Mouse (Mus musculus) midbrain, embryonic 10.5 days (tissue): ENCODE results near the gene Zfp513. TPM values are rescaled to one million over a fixed set of nuclear protein-coding genes. Genes with fewer than 3 reads are reported as not detected.

Experiments used
- DNase-seq: peaks from one replicate; pipeline ENCODE4 v3.0.0-alpha.2; 2017; ENCODE audit warnings: low spot score
- H3K27ac ChIP-seq: fragments of 300-500 bp; sonication (generic); replicated peaks from 2 replicates; pipeline ENCODE4 v1.5.1; 2016; ENCODE audit warnings: mild to moderate bottlenecking
- H3K27me3 ChIP-seq: fragments of 300-500 bp; sonication (generic); 2 replicates; pipeline ENCODE4 v1.6.1; 2016; ENCODE audit warnings: low read depth, mild to moderate bottlenecking; ENCODE audit not compliant: poor library complexity, severe bottlenecking
- H3K36me3 ChIP-seq: fragments of 300-500 bp; sonication (generic); 2 replicates; pipeline ENCODE4 v1.6.1; 2016; ENCODE audit warnings: mild to moderate bottlenecking, moderate library complexity
- H3K4me1 ChIP-seq: fragments of 300-500 bp; sonication (generic); 2 replicates; pipeline ENCODE4 v1.6.1; 2016
- H3K4me3 ChIP-seq: fragments of 300-500 bp; sonication (generic); 2 replicates; pipeline ENCODE4 v1.5.1; 2016; ENCODE audit warnings: mild to moderate bottlenecking, moderate library complexity
- H3K9me3 ChIP-seq: fragments of 300-500 bp; sonication (generic); replicated peaks from 2 replicates; pipeline ENCODE4 v1.6.1; 2016; ENCODE audit warnings: mild to moderate bottlenecking
- WGBS: fragments of 180-500 bp; shearing (Covaris S2); methylation state at CpG from one replicate; pipeline ENCODE4 v1.1.7; 2016; 5-methylcytosine and 5-hydroxymethylcytosine counted together
- polyA plus RNA-seq: library from polyadenylated mRNA; unstranded; fragments of >200 nt; fragmentation: Nextera tagmentation; extraction: Ambion mirVana; gene quantifications from 2 replicates; pipeline ENCODE4 v1.2.1, GENCODE M21; 2016

The Zfp513 gene
- polyA plus RNA-seq: 11.5 and 13.8 TPM in 2 replicates

DNA sequence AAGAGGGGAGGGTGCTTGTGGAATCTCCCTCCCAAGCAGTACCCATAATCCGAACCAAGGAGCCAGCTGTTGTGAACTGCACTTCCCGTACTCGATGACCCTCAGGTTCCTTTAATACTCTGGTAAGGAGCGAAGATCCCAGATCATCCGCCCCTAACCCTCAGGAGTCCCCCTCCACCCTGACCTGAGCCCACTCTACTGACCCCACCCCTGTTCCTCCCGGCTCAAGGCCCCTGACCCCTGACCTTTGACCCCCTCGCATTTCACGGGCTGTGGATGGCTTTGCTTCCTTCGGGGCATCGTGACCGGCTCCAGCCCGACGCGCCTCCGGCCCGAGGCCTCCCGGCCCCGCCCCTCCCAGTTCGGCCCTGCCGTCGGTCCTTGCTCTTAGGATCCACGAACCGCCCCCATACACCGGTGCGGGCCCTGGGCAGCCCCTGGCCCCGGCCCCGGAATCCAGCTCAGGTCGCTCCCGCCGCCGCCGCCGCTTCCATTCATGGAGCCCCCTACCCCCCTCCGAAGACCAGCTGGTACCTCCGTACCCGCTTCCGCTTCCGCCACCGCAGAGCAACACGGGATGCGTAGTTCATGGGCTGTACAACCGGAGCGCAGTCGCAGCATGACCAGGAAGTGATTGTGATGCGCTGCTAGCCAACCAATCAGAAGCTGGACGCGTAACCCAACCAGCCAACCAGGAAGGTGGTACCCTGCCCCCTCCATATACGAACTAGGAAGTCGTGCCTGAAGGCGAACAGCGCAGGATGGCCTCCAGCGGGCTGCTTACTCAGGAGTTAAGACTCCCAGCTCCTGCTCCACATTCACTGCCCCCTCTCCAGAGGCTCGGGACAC is at the start of gene Zfp513:
TSS of gene Zfp513 (minus strand) at position 562 of the 849 bp plus-strand sequence.
- Histone ChIP-seq H3K4me1 (peaks cover 27% of the 10 kb centered on the region), H3K9me3 (peaks cover 6% of the 10 kb centered on the region), H3K27me3 (no peaks in the 10 kb centered on the region), H3K27ac (peak within 1 kb of the TSS; percentile 96), H3K36me3 (peaks cover 86% of the 10 kb centered on the region), H3K4me3 (peak within 1 kb of the TSS; percentile 84)
- WGBS: under 1% methylated on average over 53 of the region's 53 CpGs
- DNase-seq: peak; percentile 97

DNA sequence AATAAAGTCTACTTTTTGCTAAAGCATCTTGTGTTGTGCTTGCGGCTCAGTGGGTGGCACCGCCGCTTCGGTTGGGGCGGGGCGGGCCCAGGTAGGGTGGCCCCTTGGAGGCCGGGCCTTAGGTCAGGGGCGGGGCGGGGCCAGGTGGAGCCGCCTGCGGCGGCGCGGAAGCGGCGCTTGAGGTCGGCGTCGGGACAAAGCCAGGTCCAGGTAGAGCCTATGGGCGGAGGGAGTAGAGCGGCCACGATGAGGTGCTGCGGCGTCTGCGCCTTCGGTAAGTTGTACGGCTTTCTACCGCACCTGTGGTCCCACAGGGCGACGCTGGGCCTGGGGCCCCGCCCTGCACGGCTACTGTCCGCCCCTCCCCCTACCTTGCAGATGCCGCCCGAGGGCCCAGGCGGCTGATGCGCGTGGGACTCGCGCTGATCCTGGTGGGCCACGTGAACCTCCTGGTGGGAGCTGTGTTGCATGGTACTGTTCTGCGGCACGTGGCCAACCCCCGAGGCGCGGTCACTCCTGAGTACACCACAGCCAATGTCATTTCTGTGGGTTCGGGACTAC is 49.5 kb upstream of the Zfp513 start, which contains the start of gene Krtcap3:
TSS of gene Krtcap3 (plus strand) at position 151 of the 561 bp plus-strand sequence.
- Histone ChIP-seq H3K36me3 (peaks cover 98% of the 10 kb centered on the region), H3K4me3 (peak within 1 kb of the TSS; percentile 33)
- no peak for DNase-seq

DNA sequence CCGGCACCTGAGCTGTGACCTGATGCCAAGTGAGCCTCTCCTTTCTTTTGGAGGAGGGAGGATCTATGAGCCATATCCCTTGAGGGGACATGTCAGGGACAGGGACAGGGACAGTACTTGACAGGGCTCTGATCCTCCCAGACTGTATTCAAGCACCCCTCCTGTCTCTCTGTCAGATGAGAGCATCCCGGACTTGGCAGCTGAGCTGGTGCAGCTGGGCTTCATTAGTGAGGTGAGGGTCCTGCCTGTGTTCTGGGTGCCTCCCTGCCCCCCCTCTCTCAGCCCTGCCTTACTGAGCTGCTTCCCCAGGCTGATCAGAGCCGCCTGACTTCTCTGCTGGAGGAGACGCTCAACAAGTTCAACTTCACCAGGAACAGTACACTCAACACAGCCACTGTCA is 48.6 kb upstream of the Zfp513 start:
- WGBS: 72% methylated on average over 4 of the region's 4 CpGs
- H3K36me3 ChIP-seq: peaks cover 99% of the 10 kb centered on the region
- H3K9me3 ChIP-seq: no peaks in the 10 kb centered on the region
- H3K4me1 ChIP-seq: peaks cover 17% of the 10 kb centered on the region
- no peak overlapping the region for H3K4me3 ChIP-seq
- peak; percentile 21 for DNase-seq
- H3K27me3 ChIP-seq: peaks cover 19% of the 10 kb centered on the region
- no peak overlapping the region for H3K27ac ChIP-seq

More for the DNA sequence above, 49.5 kb upstream of the Zfp513 start, which contains the start of gene Krtcap3:
- WGBS: 10% methylated on average over 46 of the region's 47 CpGs
- H3K27ac ChIP-seq: peak within 1 kb of the TSS; percentile 46; the same call in 1 of the 2 replicates
- peaks cover 19% of the 10 kb centered on the region for H3K27me3 ChIP-seq
- H3K9me3 ChIP-seq: no peaks in the 10 kb centered on the region
- H3K4me1 ChIP-seq: peaks cover 17% of the 10 kb centered on the region

DNA sequence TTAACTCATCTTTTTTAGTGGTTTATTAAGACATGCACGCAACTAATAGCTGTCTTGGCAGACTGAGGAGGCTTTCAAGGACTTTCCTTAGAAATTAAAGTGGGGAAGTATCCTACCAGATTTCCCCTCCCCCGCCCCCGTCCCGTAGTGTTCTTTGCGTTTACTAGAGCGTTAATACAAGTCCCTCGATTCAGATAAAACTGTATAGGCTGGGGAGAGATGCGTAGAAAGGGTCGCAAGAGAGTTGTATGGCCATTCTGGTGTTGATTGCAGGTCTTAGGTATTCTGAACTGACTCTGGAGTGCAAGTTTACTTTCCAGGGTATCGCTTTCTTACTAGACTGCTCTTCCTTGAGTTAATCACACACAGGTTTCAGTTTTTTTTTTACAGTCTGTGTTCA is 40.1 kb upstream of the Zfp513 start:
- WGBS: 32% methylated on average over 10 of the region's 10 CpGs

DNA sequence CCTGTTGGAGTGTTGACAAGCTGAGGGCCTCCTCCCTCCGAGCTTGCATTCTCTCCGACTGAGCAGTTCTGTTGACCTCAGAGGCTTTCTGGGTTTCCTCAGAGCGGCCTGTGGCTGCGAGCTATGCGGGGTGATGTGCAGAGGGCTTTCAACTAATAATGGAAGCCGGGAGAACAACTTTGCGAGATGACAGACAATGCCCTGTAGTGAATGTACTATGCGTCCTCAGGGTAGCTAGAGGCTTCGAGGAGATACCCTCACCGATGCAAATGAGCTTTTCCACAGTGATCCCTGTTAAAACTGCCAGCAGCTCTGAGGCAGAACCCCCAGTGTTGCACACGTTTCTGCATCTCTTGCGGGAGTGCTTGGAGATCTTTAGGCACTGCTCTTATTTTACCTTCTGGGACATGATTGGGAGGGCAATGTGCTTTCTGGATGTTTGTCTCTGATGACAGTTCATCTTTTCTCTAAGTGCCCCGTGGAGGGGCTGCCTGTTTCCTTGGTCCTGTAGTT is 39.5 kb upstream of the Zfp513 start:
- Histone ChIP-seq H3K4me3 (peak overlapping the region; percentile 95), H3K27ac (peak overlapping the region; percentile 98), H3K9me3 (no peaks in the 10 kb centered on the region; the same call in 1 of the 2 replicates), H3K36me3 (peaks cover 35% of the 10 kb centered on the region), H3K4me1 (peaks cover 26% of the 10 kb centered on the region), H3K27me3 (no peaks in the 10 kb centered on the region)
- no peak for DNase-seq
- 1% methylated on average over 13 of the region's 13 CpGs for WGBS

More for the DNA sequence above, 40.1 kb upstream of the Zfp513 start:
- DNase-seq: no peak
- Histone ChIP-seq H3K4me1 (peaks cover 26% of the 10 kb centered on the region), H3K9me3 (no peaks in the 10 kb centered on the region), H3K36me3 (peaks cover 41% of the 10 kb centered on the region), H3K4me3 (peak overlapping the region; percentile 95), H3K27me3 (no peaks in the 10 kb centered on the region), H3K27ac (no peak overlapping the region)

DNA sequence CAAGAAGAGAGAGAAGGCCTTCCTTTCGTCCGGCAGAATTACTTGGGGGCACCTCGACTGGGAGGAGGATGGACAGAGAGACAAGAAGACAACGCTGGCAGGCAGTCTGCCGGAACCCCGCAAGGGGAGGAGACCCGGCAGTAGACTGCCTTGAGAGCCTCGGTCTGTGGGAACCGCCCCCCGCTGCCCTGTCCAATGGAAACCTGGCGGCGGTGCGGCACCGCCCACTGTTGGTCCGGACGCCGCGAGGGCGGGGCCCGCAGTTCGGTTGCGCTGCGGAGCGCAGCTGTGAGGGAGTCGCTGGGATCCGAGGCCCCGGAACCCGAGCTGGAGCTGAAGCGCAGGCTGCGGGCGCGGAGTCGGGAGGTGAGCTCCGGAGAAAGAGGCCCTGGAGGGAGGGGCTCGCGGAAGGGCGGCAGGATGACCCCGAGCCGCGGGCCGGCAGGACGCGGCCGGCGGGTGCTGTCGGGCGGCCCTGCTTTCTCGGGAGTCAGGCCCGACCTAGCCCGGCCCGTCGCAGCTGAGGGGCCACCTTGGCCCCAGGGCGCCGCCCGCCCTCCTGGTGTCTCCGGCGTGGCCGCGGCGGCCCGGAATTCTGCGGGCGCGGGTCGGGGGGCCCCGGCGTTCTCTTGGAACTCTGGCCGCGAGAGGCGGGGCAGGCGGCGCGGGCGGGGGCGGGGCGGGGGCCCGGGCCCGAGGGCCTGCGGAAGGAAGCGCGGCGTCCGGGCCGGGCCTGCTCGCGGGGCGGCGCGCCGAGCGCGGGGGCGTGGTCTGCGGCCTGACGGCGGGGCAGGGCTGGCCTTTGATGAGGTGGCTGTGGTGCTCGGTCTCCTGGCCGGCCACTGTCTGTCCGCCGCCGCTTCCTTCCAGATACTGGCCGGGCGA is 38.8 kb upstream of the Zfp513 start, which contains the start of the genes Nrbp1 and Gm9970:
TSS of gene Nrbp1 (plus strand) at position 228 of the 885 bp plus-strand sequence.
TSS of gene Gm9970 (minus strand) at position 596 of the 885 bp plus-strand sequence.
- no peaks in the 10 kb centered on the region; the same call in 1 of the 2 replicates for H3K9me3 ChIP-seq
- H3K27me3 ChIP-seq: no peaks in the 10 kb centered on the region
- peak within 1 kb of the TSS; percentile 98 for H3K27ac ChIP-seq
- peaks cover 28% of the 10 kb centered on the region for H3K36me3 ChIP-seq
- H3K4me3 ChIP-seq: peak within 1 kb of the TSS; percentile 95
- peak; percentile 96 for DNase-seq
- WGBS: under 1% methylated on average over 103 of the region's 103 CpGs
- peaks cover 26% of the 10 kb centered on the region for H3K4me1 ChIP-seq

DNA sequence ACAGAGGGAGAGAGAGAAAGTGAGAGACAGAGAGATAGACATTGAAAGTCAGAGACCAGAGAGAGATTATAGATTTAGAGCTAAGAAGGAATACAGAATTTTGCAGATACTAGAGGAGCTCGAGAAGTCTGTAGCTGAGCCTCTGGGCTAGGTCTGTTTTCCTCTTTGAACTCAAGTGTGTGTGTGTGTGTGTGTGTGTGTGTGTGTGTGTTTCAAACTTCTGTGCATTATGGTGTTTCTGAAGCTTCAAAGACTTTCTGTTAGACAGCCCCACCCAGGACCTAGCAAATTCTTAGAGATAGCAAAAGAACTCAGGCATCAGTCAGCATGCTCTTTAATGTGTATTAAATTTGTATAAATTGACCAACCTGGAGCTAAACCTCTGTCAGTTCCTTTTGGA is 24.5 kb upstream of the Zfp513 start:
- Histone ChIP-seq H3K36me3 (no peaks in the 10 kb centered on the region), H3K27ac (no peak overlapping the region), H3K9me3 (no peaks in the 10 kb centered on the region), H3K4me3 (no peak overlapping the region), H3K4me1 (0 out of 2 replicates have a peak, but pooled peaks cover 2% of the 10 kb centered on the region), H3K27me3 (no peaks in the 10 kb centered on the region)
- 82% methylated on average over 1 of the region's 1 CpGs for WGBS
- DNase-seq: no peak

DNA sequence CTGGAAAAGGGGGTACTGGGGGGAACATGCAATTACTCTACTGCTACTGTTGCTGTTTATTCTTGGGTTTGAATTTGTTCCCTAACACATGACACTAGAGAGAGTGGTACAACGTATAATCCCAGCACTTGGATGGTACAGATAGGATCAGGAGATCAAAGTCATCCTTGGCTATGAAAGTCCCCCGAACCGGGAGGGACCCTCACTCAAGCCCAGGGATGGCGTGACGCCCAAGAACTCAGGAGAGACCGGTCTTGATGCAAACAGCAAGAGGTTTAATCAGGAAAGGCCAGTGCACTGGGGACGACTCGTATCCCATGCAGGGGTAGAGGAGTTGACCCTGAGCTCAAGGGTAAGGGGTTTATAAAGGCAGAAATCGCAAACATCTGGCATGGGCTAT is 20.6 kb upstream of the Zfp513 start:
- 94% methylated on average over 9 of the region's 9 CpGs for WGBS
- no peaks in the 10 kb centered on the region for H3K9me3 ChIP-seq
- DNase-seq: no peak
- peaks cover 24% of the 10 kb centered on the region for H3K4me1 ChIP-seq
- H3K4me3 ChIP-seq: no peak overlapping the region
- no peak overlapping the region for H3K27ac ChIP-seq
- no peaks in the 10 kb centered on the region for H3K36me3 ChIP-seq
- H3K27me3 ChIP-seq: no peaks in the 10 kb centered on the region

DNA sequence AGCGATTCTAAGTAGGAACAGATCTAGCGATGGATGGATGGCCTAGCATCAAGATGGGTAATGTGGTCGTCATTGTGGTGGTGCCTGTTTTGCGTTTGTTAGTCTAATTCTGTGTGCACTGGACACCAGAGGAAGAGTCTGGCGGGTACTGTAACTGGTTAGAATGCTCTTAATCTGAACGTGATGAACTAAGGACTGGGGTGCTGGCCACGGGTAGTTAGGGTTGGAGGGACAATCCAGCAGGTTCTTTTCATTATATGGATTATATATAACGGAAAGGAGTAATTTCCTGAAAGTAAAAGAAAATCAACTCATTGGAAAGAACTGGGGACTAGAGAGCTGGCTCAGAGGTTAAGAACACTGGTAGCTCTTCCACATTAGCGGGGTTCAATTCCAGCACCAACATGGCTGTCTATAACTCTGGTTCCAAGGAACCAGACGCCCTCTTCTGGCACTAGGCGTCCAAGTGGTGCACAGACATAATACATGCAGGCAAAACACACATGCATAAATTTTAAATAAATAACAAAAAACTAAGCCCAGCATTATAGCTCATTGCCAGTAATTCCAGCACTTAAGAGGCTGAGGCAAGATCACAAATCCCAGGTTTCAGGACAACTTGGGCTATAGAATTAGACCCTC is 19.3 kb upstream of the Zfp513 start:
- Histone ChIP-seq H3K36me3 (peaks cover 10% of the 10 kb centered on the region; the same call in 1 of the 2 replicates), H3K4me1 (peaks cover 24% of the 10 kb centered on the region), H3K4me3 (peak overlapping the region; percentile 96), H3K27ac (peak overlapping the region; percentile 95), H3K9me3 (no peaks in the 10 kb centered on the region), H3K27me3 (no peaks in the 10 kb centered on the region)
- DNase-seq: peak; percentile 57
- WGBS: 12% methylated on average over 11 of the region's 11 CpGs

DNA sequence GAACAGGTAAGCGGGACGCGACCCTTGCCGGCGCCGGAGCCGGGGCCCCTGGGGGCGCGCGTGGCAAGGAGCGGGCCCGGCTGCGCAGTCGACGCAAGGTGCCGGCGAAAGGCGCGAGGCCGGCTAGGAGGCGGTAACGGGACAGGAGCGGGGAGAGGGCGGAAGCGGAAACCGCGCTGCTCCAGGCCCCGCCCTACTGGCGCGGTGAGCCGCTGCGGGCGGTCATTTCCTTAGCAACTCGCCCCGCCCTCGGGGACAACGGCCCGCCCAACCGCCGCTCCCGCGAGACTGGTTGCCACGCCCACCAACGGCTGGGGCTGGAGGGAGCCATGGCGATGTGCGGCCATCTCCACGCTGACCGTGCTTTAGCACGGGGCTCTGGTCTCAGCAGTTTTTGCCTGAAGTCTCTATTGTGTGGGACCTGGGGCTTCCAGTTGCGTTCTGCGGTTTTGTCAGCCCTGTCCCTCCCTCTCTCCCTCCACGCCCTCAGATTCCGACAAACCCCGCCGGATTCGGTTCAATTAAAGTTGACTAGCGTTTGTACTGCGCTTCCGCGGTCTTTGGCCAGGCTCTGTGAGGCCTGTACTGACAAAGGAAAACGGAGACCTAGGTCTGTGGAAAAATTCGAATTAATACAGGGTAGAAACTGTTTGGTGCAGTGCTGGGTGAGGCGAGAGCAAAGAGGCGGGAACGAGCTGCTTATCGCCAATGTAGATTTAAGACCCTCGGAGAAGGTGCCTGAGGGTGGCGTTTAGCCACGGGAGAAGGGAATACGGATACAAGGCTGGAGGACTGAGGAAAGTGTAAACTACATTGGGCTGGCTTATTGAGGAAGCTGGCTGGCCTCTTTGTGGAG is 18.6 kb upstream of the Zfp513 start, which contains the start of gene Ppm1g:
TSS of gene Ppm1g (minus strand) at position 240 of the 856 bp plus-strand sequence.
- Histone ChIP-seq H3K36me3 (peaks cover 16% of the 10 kb centered on the region), H3K4me3 (peak within 1 kb of the TSS; percentile 96), H3K4me1 (peaks cover 24% of the 10 kb centered on the region), H3K27me3 (no peaks in the 10 kb centered on the region), H3K9me3 (no peaks in the 10 kb centered on the region), H3K27ac (peak within 1 kb of the TSS; percentile 95)
- under 1% methylated on average over 70 of the region's 70 CpGs for WGBS
- DNase-seq: peak; percentile 96
